Mouse (Mus musculus) ES-E14 (cell line): ENCODE measurements around the gene Gm9803. TPM values are rescaled to one million over a fixed set of nuclear protein-coding genes. Genes with fewer than 3 reads are reported as not detected.
A peak's percentile ranks its signal among the peaks of the same experiment; 100 is the strongest.

Source experiments
- DNase-seq: peaks from one replicate; pipeline ENCODE4 v3.0.0-alpha.2; 2013; ENCODE audit warnings: low read depth, low spot score
- H3K27ac ChIP-seq: 2 replicates; pipeline ENCODE4 v1.5.1; 2012; ENCODE audit warnings: low read depth, mild to moderate bottlenecking, low read length, moderate library complexity, mixed read lengths; ENCODE audit not compliant: poor library complexity, insufficient read depth, severe bottlenecking
- H3K36me3 ChIP-seq: 2 replicates; pipeline ENCODE4 v1.6.1; 2012; ENCODE audit warnings: mild to moderate bottlenecking, low read length, moderate library complexity, mixed read lengths; ENCODE audit not compliant: control insufficient read depth, poor library complexity, insufficient read depth, severe bottlenecking
- H3K4me1 ChIP-seq, 2 experiments: fragments of 150-350 bp in 1 of 2; sonication (generic) in 1 of 2; 2 replicates each; pipeline ENCODE4 v1.6.1; 2012; ENCODE audit warnings: low read length in 2 of 2, mild to moderate bottlenecking in 1 of 2, mixed read lengths in 1 of 2; ENCODE audit not compliant: control insufficient read depth in 2 of 2, insufficient read depth in 2 of 2, poor library complexity in 1 of 2
- H3K4me3 ChIP-seq, 2 experiments: fragments of 150-350 bp in 1 of 2; sonication (generic) in 1 of 2; 2 replicates each; pipeline ENCODE4 v1.5.1; 2012; ENCODE audit warnings: low read length in 2 of 2, low read depth in 1 of 2, mild to moderate bottlenecking in 1 of 2, mixed read lengths in 1 of 2; ENCODE audit not compliant: insufficient read depth in 1 of 2, poor library complexity in 1 of 2, severe bottlenecking in 1 of 2
- H3K9ac ChIP-seq: 2 replicates; pipeline ENCODE4 v1.6.1; 2012; ENCODE audit warnings: low read depth, mild to moderate bottlenecking, low read length, mixed read lengths; ENCODE audit not compliant: poor library complexity, insufficient read depth, severe bottlenecking
- H3K9me3 ChIP-seq: fragments of 150-350 bp; sonication (generic); 2 replicates; pipeline ENCODE4 v1.6.1; 2012; ENCODE audit warnings: low read depth, mild to moderate bottlenecking, low read length; ENCODE audit not compliant: control insufficient read depth, insufficient read depth
- CHD2 ChIP-seq: IDR thresholded peaks from 2 replicates; pipeline ENCODE4 v1.6.1; 2014; ENCODE audit warnings: mild to moderate bottlenecking, low read depth, low read length, inconsistent platforms
- HCFC1 ChIP-seq: IDR thresholded peaks from 2 replicates; pipeline ENCODE4 v1.6.1; 2012; ENCODE audit warnings: low read length, inconsistent platforms, borderline replicate concordance; ENCODE audit not compliant: insufficient read depth
- MAFK ChIP-seq: IDR thresholded peaks from 2 replicates; pipeline ENCODE4 v1.6.1; 2014; ENCODE audit warnings: mild to moderate bottlenecking, low read depth, low read length, inconsistent platforms; ENCODE audit not compliant: insufficient read depth
- ZC3H11A ChIP-seq: IDR thresholded peaks from 2 replicates; pipeline ENCODE4 v1.6.1; 2012; ENCODE audit warnings: low read depth, mild to moderate bottlenecking, inconsistent platforms, low read length, borderline replicate concordance
- ZNF384 ChIP-seq: IDR thresholded peaks from 2 replicates; pipeline ENCODE4 v1.6.1; 2012; ENCODE audit warnings: low read depth, low read length, inconsistent platforms
- in situ Hi-C, 2 experiments: fragments of 600-800 bp; cut with MboI; formaldehyde crosslinking; loops; one replicate each; pipeline ENCODE4 v1.15.1; 2025; ENCODE audit warnings: low sequenced_read_pairs in 2 of 2, inconsistent platforms in 1 of 2; ENCODE audit not compliant: unreplicated experiment in 2 of 2
- total RNA-seq: library from RNA; depleted of rRNA; stranded (reverse); fragments of 300-350 nt; gene quantifications from 2 replicates; pipeline ENCODE4 v1.2.3, GENCODE M21; 2012

Gene Gm9803
- total RNA-seq, 1 experiment, result 20.6 TPM

DNA sequence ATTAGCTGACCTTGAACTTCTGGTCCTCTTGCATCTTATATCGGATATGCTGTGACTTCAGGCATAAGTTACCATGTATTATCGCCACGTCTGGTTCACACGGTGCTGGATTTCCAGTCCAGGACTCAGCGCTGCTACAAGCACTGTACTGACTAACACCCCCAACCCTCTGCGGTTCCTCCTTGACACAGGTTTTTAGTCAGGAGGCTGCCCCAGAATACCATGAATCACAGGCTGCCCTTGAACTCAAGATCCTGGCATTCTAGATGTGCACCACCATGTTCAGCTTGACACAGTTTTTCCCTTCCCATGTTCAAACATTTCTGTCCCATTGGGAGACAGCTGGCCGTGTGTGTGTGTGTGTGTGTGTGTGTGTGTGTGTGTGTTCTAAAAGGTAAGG lies 34.7 kb upstream of the Gm9803 start:
- H3K4me3 ChIP-seq, result peak overlapping the region in 1 of 2 experiments; percentile 59; a peak in 1 of 4 replicates
- DNase-seq, result no peak
- 0 out of 2 replicates have a peak overlapping the region, but pooled peaks have one; percentile 21 for H3K9ac ChIP-seq
- in situ Hi-C loops, result no loop called here
- TF ChIP-seq ZC3H11A, result no peak
- TF ChIP-seq CHD2, result no peak
- TF ChIP-seq MAFK, result no peak
- no peak for TF ChIP-seq HCFC1
- no peak for TF ChIP-seq ZNF384
- peaks cover 8% of the 10 kb centered on the region; the same call in 1 of the 2 replicates for H3K36me3 ChIP-seq
- H3K4me1 ChIP-seq, result peaks cover 9 to 27% of the 10 kb centered on the region in 2 experiments; a peak in 3 of 4 replicates
- no peaks in the 10 kb centered on the region for H3K9me3 ChIP-seq
- peak overlapping the region; percentile 77 for H3K27ac ChIP-seq

GRCm38 (mm10) chr10:43489550-43489949 lies 34.3 kb upstream of the Gm9803 start:
- in situ Hi-C loops, result no loop called here
- DNase-seq, result no peak
- peak overlapping the region; percentile 12 to 59; a peak in 3 of 4 replicates for H3K4me3 ChIP-seq

DNA sequence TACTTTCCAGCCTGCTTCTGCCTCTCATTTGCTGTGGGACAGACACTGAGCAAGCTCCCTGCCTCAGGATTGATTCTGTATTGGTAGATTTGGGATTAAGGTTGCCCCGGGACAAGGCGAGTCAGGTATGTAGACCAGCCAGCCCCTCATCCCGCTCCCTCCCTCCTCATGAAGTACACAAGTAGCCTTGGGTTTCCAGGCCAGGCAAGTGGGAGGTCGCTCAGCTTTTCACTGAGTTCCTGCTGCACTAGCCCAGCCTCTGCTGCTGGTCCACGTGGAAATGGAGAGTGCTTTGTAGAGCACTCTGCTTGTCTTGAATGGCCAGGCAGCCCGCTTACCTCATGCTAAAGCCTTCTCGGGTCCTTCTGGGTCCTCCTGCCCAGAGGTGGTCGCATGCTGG lies 33.9 kb upstream of the Gm9803 start:
- in situ Hi-C loops, result no loop called here
- TF ChIP-seq ZC3H11A (no peak), ZNF384 (no peak), HCFC1 (no peak), CHD2 (no peak), MAFK (no peak)
- peak overlapping the region; percentile 12 to 59; a peak in 3 of 4 replicates for H3K4me3 ChIP-seq
- no peak for DNase-seq
- H3K27ac ChIP-seq, result peak overlapping the region; percentile 77
- H3K36me3 ChIP-seq, result peaks cover 10% of the 10 kb centered on the region
- peak overlapping the region; percentile 76 for H3K9ac ChIP-seq
- H3K9me3 ChIP-seq, result no peaks in the 10 kb centered on the region
- peaks cover 9 to 24% of the 10 kb centered on the region in 2 experiments; a peak in 3 of 4 replicates for H3K4me1 ChIP-seq

More at GRCm38 (mm10) chr10:43489550-43489949, 34.3 kb upstream of the Gm9803 start:
- H3K27ac ChIP-seq, result peak overlapping the region; percentile 77
- peak overlapping the region; percentile 76; the same call in 1 of the 2 replicates for H3K9ac ChIP-seq
- peaks cover 6% of the 10 kb centered on the region; the same call in 1 of the 2 replicates for H3K36me3 ChIP-seq
- peaks cover 9 to 24% of the 10 kb centered on the region in 2 experiments; a peak in 3 of 4 replicates for H3K4me1 ChIP-seq
- TF ChIP-seq ZC3H11A (no peak), ZNF384 (no peak), HCFC1 (no peak), MAFK (no peak), CHD2 (no peak)
- H3K9me3 ChIP-seq, result no peaks in the 10 kb centered on the region

- peak overlapping the region; percentile 76; the same call in 1 of the 2 replicates for H3K9ac ChIP-seq
- TF ChIP-seq ZNF384 (no peak), HCFC1 (no peak), ZC3H11A (no peak), CHD2 (no peak), MAFK (no peak)
- peaks cover 9 to 21% of the 10 kb centered on the region in 2 experiments; a peak in 3 of 4 replicates for H3K4me1 ChIP-seq
- no peak for DNase-seq
- H3K4me3 ChIP-seq, result peak overlapping the region in 1 of 2 experiments; percentile 59; a peak in 2 of 4 replicates
- in situ Hi-C loops, result no loop called here
- no peaks in the 10 kb centered on the region for H3K9me3 ChIP-seq
- H3K36me3 ChIP-seq, result peaks cover 15% of the 10 kb centered on the region
- H3K27ac ChIP-seq, result peak overlapping the region; percentile 77; the same call in 1 of the 2 replicates
Measured at GRCm38 (mm10) chr10:43490846-43491245, 33.0 kb upstream of the Gm9803 start.
